Mouse (Mus musculus): Measurements from ENCODE around the gene Crk. TPM values are rescaled to one million over a fixed set of nuclear protein-coding genes. Genes with fewer than 3 reads are reported as not detected.
A peak's percentile ranks its signal among the peaks of the same experiment; 100 is the strongest.
"Not testable (repeated sequence)": the region's sequence is repeated elsewhere in the genome, so short reads cannot be mapped to it uniquely, and the experiment has no call there.

Crk gene
- total RNA-seq, 1 experiment from 2014 or later: 50.9 TPM

DNA sequence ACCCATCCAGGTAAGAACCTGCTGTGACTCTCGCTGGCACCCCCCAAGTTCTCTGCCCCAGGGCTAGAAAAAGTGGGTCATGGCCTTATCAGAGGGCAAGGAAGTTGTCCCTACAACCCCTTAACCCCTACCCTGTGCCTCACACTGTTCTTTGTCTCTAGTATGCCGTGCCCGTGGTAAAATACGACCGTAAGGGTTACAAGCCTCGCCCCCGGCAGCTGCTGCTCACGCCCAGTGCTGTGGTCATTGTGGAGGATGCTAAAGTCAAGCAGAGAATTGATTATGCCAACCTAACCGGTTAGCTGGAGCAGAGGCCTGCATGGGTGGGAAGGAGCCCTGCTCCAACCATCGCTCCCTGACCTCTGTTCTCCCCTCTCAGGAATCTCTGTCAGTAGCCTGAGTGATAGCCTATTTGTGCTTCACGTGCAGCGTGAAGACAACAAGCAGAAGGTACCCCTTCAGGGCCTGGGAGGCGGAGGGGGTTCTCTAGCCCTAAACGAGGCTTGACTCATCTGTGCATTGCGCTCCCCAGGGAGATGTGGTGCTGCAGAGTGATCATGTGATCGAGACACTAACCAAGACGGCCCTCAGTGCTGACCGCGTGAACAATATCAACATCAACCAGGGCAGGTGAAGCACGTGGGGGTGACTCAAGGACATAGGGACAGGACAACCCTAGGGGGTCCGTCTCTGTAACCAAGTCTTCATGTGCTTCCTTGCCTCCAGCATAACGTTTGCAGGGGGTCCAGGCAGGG is 7.5 kb upstream of the Crk start:
- ATAC-seq (replicated peaks in 1 of 2; ENCODE audit: insufficient read depth in 1 of 2, low FRiP score in 2 of 2, low TSS enrichment in 1 of 2, low read depth in 1 of 2, poor library complexity in 2 of 2, severe bottlenecking in 2 of 2): no peak

DNA sequence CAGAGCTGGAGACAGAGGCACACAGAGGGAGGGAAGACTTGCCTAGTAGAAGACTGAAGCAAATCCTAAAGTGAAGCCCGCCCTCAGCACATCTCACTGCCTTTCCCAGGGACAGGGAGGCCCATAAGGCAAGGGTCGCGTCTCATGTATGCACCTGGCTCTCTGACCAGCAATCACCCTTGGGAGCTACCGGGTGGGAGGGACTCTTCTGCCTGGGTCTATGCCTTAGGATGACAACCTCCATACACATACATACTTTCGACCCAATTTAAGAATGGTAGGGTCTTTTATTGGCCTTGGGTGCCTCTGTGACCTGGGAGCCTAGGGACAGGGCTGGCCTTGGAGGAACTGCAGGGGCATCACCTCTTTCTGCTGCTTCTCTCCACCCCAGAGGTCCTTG is 5.6 kb upstream of the Crk start:
- no peak for ATAC-seq (replicated peaks in 1 of 2; ENCODE audit: insufficient read depth in 1 of 2, low FRiP score in 2 of 2, low TSS enrichment in 1 of 2, low read depth in 1 of 2, poor library complexity in 2 of 2, severe bottlenecking in 2 of 2)

DNA sequence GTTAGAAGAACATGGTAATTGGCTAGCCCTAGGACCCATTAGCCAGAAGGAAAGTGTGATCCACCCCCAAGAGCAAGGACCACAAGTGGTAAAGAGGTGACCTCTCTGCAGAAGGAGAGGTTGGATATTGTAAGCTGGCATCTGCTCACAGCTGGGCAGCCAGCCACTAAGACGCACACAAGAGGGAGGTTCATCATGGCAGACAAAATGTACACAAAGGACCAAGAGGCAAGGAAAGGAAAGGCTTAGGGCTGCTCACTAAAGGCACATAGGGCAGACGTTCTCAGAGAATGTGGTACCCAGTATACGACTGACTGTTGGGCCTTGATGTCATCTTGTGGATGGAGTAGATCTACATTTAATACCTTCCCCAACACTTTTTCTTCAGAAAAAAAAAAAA is 4.2 kb upstream of the Crk start:
- ATAC-seq (replicated peaks in 1 of 2; ENCODE audit: insufficient read depth in 1 of 2, low FRiP score in 2 of 2, low TSS enrichment in 1 of 2, low read depth in 1 of 2, poor library complexity in 2 of 2, severe bottlenecking in 2 of 2): no peak

DNA sequence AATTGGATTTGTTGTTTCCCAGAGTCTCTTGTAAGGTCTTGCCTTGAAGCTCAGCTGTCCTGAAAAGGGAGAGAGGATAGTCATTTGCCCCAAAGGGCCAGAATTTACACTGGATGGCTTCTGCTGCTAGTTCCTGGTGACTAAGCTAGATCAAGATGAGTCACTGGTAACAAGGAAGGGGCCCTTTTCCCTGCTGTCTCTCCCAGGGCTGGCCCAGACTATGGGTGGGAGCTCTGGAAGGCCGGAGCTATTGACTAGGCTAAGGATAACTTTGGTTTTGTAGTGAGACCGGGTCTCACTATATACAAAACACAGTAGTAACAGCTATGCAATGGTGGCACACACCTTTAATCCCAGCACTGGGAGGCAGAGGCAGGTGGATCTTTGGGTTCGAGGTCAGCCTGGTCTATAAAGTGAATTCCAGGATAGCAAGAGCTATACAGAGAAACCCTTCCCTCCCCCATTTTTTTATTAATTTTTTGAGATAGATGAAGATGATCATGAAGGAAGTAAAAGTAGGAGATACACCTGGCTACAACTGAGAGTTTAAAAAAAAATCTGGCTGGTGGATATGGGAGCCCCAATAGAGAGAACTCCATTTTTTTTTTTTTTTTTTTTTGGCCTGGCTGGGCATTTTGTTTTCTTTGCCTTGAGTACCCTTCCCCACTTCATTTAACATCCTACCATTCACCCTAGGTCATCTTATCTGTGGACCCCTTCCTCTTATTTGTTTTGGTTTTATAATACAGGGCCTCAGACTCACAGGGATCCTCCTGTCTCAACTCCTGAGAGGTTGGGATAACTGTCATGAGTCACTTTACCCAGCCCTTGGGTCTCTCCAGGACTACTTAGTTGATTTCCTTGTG is 945 bp upstream of the Crk start:
- ATAC-seq (replicated peaks in 1 of 2; ENCODE audit: insufficient read depth in 1 of 2, low FRiP score in 2 of 2, low TSS enrichment in 1 of 2, low read depth in 1 of 2, poor library complexity in 2 of 2, severe bottlenecking in 2 of 2): no peak

DNA sequence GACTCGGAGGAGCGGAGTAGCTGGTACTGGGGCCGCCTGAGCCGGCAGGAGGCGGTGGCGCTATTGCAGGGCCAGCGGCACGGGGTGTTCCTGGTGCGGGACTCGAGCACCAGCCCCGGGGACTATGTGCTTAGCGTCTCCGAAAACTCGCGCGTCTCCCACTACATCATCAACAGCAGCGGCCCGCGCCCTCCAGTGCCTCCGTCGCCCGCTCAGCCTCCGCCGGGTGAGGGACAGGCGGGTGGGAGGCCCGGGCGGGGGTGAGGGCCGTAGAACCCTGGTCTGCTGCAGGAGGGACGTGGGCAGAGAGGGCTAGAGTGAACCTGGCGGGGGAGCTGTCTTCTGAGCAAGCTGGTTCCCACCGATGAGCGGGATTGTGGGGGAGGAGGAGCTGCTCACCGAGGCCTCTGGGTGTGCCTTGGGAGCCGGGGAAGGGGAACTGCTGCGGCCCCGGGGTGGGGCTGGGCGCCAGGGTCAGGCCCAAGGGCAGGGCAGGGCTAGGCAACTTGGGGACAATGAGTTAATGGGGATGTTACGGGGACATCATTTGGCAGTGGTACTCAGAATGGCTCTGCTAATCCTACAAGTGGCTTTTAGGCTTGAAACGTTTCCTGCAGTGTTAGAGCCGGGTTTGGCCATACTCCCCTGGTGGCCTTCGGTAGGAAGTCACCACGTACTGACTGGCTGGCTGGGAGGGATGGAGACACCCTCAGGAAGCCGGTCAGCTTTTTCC is 546 bp downstream of the Crk start:
- ATAC-seq (replicated peaks in 1 of 2; ENCODE audit: insufficient read depth in 1 of 2, low FRiP score in 2 of 2, low TSS enrichment in 1 of 2, low read depth in 1 of 2, poor library complexity in 2 of 2, severe bottlenecking in 2 of 2): peak; percentile 51 to 53; a peak in 3 of 4 replicates

DNA sequence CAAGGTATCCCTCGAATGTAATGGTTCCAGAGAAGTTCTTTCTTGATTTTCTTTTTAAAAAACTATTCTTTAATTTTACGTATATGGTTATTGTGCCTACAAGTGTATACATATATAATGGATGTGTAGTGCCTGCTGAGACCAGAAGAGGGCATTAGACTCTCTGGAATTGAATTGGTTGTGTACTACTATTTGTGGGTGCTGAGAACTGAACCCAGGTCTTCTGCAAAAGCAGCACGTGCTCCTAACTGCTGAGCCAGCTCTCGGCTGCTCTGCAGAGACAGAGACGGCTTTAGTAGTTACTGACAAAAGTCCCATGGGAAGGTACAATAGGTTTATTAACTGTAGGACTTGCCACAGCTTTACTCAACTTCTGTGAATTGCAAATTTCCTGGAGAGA is 5.4 kb downstream of the Crk start:
- no peak for ATAC-seq (replicated peaks in 1 of 2; ENCODE audit: insufficient read depth in 1 of 2, low FRiP score in 2 of 2, low TSS enrichment in 1 of 2, low read depth in 1 of 2, poor library complexity in 2 of 2, severe bottlenecking in 2 of 2)

DNA sequence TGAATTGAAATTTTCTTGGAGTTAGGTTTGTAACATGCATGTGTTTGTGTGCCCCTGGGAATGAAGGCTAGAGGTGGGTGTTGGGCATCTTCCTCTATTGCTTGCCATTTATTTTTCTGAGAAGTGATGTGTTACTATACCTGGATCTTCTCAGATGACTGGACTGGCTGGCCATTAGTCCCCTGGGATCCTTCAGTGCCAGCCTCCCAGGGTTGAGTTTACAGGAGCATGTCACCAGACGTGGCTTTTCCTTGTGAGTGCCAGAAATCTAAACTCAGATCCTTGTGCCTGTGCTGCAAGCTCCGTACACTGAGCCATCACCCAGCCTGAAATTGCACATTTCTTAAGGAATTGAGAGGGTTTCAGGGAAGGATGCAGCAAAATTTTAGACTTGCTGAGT is 5.9 kb downstream of the Crk start:
- ATAC-seq (replicated peaks in 1 of 2; ENCODE audit: insufficient read depth in 1 of 2, low FRiP score in 2 of 2, low TSS enrichment in 1 of 2, low read depth in 1 of 2, poor library complexity in 2 of 2, severe bottlenecking in 2 of 2): no peak

DNA sequence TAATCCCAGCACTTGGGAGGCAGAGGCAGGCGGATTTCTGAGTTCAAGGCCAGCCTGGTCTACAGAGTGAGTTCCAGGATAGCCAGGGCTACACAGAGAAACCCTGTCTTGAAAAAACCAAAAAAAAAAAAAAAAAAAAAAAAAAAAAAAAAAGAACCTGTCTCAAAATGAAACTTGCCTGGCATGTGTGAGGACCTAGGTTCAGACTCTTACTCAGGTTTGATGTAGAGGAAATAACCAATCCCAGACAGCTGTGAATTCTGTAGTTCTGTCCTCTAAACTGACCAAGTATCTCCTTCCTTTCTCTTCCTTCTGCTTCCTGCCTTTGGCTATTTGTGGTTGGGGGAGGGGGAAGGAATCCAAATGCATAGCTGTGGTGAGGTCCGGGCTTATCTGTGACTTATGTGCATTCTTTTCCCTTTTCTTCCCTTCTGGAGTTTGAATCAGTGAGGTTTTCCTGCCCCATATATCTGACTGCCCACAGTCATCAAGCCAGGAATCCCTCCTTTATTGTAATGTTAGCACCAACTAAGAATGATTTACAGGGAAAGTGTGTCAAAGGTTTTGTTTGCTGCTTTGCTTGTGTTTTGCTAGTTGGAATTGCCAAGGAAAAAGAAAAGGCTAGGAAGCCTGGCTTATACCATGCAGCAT is 8.4 kb downstream of the Crk start:
- ATAC-seq (replicated peaks in 1 of 2; ENCODE audit: insufficient read depth in 1 of 2, low FRiP score in 2 of 2, low TSS enrichment in 1 of 2, low read depth in 1 of 2, poor library complexity in 2 of 2, severe bottlenecking in 2 of 2): no peak; a peak in 1 of 4 replicates

DNA sequence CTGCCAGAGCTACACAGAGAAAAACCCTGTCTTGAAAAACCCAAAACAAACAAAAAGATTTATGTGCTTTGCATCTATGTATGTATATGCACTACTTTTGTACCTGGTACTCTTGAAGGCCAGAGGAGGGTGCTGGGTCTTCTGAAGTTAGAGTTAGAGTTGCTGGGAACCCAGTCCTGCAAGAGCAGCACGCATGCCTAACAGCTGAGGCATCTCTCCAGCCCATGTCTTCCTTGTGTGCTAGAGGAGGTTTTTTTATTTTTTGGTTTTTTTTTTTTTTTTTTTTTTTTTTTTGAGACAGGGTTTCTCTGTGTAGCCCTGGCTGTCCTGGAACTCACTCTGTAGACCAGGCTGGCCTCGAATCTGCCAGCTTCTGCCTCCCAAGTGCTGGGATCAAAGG is 9.1 kb downstream of the Crk start:
- ATAC-seq (replicated peaks in 1 of 2; ENCODE audit: insufficient read depth in 1 of 2, low FRiP score in 2 of 2, low TSS enrichment in 1 of 2, low read depth in 1 of 2, poor library complexity in 2 of 2, severe bottlenecking in 2 of 2): no peak

DNA sequence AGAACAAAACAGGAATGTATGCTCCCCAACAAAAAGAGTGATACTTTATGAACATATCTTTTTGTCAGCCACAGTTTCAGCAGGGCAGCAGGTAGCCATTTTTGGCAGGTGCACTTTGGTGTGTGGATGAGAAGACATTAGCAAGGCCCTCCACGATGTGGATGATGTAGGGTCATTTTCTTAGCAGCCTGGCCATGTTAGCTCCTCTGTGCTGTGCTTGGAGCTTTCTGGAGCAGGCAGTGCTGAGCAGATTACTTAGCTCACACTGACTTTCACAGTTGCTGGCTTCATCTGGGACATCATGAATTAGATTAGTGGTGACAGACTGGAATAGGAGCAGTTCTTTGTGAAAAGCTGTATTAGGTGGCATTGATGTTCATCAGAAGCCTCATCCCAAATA is 10.9 kb downstream of the Crk start:
- ATAC-seq (replicated peaks in 1 of 2; ENCODE audit: insufficient read depth in 1 of 2, low FRiP score in 2 of 2, low TSS enrichment in 1 of 2, low read depth in 1 of 2, poor library complexity in 2 of 2, severe bottlenecking in 2 of 2): no peak

DNA sequence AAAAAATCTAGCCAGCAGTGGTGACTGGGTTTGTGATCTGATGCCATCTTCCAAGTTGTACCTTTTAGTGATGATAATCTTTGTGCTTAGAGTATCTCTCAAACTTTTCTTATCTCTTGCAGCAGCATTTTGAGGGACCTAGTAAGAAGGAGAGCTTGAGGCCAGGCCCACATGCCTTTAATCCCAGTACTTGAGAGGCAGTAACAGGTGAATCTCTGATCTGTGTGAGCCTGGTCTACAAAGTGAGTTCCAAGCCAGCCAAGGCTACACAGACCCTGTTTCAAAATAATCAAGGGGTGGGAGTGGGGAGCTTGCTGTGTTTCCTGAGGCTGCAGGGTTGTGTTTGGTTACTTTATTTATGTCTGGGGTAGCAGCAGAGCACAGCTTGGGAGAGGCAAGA is 12.0 kb downstream of the Crk start:
- no peak for ATAC-seq (replicated peaks in 1 of 2; ENCODE audit: insufficient read depth in 1 of 2, low FRiP score in 2 of 2, low TSS enrichment in 1 of 2, low read depth in 1 of 2, poor library complexity in 2 of 2, severe bottlenecking in 2 of 2)

DNA sequence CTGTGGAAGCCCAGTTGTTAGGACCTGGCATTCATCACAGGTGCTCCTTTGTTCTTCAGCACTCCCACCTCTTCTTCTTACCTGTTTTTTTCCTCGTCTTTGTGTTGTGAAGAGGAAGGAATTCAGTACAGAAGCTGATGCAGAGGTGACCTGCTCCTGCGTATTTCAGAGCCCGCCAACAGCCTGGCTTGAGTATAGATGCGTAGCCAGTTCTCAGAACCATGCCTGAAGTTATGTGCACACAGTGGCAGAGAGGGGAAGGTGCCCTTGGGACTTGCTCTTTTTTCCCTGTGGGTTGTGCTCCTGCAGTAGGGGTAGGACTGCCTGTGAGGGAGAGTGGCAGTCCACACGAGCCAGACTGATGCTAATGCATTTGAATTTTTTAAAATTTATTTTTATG is 14.5 kb downstream of the Crk start:
- ATAC-seq (replicated peaks in 1 of 2; ENCODE audit: insufficient read depth in 1 of 2, low FRiP score in 2 of 2, low TSS enrichment in 1 of 2, low read depth in 1 of 2, poor library complexity in 2 of 2, severe bottlenecking in 2 of 2): no peak

DNA sequence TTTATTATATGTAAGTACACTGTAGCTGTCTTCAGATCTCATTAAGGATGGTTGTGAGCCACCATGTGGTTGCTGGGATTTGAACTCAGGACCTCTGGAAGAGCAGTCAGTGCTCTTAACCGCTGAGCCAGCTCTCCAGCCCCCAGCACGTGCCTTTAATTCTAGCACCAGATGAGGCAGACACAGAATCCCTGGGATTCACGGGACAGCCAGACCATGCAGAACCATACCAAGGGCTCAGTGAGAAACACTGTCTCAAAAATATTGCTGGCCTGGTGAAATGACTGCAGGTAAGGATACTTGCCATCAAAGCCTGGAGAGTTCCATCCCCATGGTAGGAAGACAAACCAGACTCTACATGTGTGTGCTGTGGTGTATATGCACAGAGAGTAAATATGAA is 18.4 kb downstream of the Crk start:
- not testable (repeated sequence) for ATAC-seq (replicated peaks in 1 of 2; ENCODE audit: insufficient read depth in 1 of 2, low FRiP score in 2 of 2, low TSS enrichment in 1 of 2, low read depth in 1 of 2, poor library complexity in 2 of 2, severe bottlenecking in 2 of 2)

DNA sequence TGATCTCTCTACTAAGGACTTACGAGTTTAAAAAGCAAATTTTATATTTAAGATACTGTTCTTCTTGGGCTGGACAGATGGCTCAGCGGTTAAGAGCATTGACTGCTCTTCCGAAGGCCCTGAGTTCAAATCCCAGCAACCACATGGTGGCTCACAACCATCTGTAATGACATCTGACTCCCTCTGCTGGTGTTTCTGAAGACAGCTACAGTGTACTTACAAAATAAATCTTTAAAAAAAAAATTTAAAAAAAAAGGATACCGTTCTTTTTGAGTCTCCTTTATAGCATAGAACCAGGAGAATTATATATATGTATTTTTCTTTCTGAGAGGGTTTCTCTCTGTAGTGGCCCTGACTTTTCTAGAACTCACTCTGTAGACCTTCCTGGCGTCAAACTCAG is 21.5 kb downstream of the Crk start:
- no peak for ATAC-seq (replicated peaks in 1 of 2; ENCODE audit: insufficient read depth in 1 of 2, low FRiP score in 2 of 2, low TSS enrichment in 1 of 2, low read depth in 1 of 2, poor library complexity in 2 of 2, severe bottlenecking in 2 of 2)

DNA sequence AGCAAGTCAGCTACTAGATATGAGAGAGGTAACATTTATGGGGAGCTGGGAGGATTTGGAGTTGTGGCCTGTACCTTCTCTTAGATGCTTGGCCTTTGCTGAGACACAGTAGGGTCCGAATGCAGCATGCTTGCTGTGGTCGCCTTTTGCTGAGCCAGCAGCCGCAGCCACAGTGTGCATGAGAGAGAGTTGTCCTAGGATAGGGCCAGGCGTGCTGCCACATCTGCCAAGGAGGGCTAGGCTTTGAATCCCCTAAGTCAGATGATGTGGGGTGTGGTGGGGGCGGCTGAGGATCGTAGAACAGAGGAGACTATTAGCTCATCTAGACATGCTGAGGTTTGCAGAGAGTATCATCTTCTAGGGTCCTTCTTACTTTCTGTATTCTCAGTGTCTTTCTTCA is 23.7 kb downstream of the Crk start:
- no peak for ATAC-seq (replicated peaks in 1 of 2; ENCODE audit: insufficient read depth in 1 of 2, low FRiP score in 2 of 2, low TSS enrichment in 1 of 2, low read depth in 1 of 2, poor library complexity in 2 of 2, severe bottlenecking in 2 of 2)

DNA sequence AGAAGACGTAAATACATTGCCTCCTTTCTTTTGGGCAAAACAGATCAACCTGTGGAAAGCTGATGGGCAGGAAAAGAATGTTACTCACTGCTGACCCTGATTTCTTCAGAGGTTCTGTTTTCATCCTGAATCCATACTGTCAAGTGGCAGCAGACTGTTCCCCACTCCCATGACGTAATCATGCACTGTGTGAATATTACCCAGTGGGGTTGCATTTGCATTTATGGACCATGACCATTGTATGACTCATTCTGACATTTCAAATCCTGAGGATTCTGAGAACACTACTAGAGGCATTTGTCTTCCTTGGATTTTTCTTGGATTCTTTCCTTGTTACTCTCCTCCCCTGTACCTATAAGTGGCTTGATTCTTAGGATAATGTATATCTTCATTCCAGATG is 24.7 kb downstream of the Crk start:
- ATAC-seq (replicated peaks in 1 of 2; ENCODE audit: insufficient read depth in 1 of 2, low FRiP score in 2 of 2, low TSS enrichment in 1 of 2, low read depth in 1 of 2, poor library complexity in 2 of 2, severe bottlenecking in 2 of 2): no peak

DNA sequence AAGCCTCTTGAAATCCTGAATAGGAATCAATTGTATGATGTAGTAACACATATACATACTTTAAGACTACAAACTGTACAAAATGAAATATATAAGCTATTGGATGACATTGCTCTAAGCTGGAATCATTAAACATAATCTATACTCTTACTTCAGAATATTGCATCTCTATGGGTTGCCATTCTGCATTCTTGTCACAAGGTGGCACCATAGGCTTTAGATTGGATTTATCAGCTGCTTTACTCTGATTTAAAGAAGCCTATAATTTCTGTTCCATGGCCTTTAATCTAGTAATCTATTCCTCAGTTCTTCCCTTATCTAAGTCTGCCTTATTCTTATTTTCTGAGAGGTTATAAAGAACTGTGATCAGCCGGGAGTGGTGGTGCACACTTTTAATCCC is 34.9 kb downstream of the Crk start:
- ATAC-seq (replicated peaks in 1 of 2; ENCODE audit: insufficient read depth in 1 of 2, low FRiP score in 2 of 2, low TSS enrichment in 1 of 2, low read depth in 1 of 2, poor library complexity in 2 of 2, severe bottlenecking in 2 of 2): no peak

DNA sequence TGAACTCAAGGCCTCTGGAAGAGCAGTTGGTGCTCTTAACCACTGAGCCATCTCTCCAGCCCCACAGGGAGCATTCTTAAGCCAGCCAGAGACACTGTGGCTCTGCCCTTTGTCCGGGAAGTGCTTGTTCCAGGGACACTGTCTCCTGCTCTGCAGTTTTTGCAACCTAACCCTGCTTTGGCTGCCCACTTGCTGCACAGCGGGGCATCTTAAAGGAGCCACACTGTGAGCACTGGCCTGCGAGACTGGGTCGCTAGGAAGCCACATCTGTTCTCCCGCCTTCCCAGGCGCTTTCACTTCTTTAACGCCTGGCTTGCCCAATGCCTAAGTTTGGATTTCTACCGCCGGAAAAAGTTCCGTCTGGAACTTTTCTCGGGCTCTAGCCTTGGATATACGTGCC is 36.5 kb downstream of the Crk start:
- ATAC-seq (replicated peaks in 1 of 2; ENCODE audit: insufficient read depth in 1 of 2, low FRiP score in 2 of 2, low TSS enrichment in 1 of 2, low read depth in 1 of 2, poor library complexity in 2 of 2, severe bottlenecking in 2 of 2): no peak
